In genomic region chr10:121886805-121887204, GRCm38 (mm10) we compare ENCODE assay signal across 7 mouse cellular contexts.
DNase-seq lines count a peak whose midpoint lies in the region; ATAC-seq and TF ChIP-seq lines count a peak whose summit lies in the region.

No protein-coding gene starts in this region.

- H3K9me3 ChIP-seq in forebrain, embryonic 15.5 days: no peaks in the 10 kb centered on the region
- no peaks in the 10 kb centered on the region for H3K9me3 ChIP-seq in midbrain, embryonic 15.5 days

- no peaks in the 10 kb centered on the region for H3K36me3 ChIP-seq in spleen, adult 2 months (ENCODE audit: control insufficient read depth, insufficient read depth, low read length)
- H3K36me3 ChIP-seq in forebrain, embryonic 15.5 days: no peaks in the 10 kb centered on the region
- no peaks in the 10 kb centered on the region for H3K36me3 ChIP-seq in midbrain, embryonic 15.5 days (replicated peaks)

- no peak for TF ChIP-seq POLR2A in spleen, adult 2 months (IDR thresholded peaks at IDR 0.05; ENCODE audit: low read depth, low read length)

- H3K27ac ChIP-seq in spleen, adult 2 months (ENCODE audit: insufficient read depth, low read length): peak overlapping the region; percentile 59
- peak overlapping the region; percentile 46 for H3K27ac ChIP-seq in forebrain, embryonic 15.5 days (replicated peaks)
- H3K27ac ChIP-seq in midbrain, embryonic 15.5 days: peak overlapping the region; percentile 55

- peaks cover 9% of the 10 kb centered on the region; the same call in 1 of the 2 replicates for H3K4me1 ChIP-seq in spleen, adult 2 months (ENCODE audit: control insufficient read depth, insufficient read depth, insufficient read length)
- H3K4me1 ChIP-seq in forebrain, embryonic 15.5 days: peaks cover 31% of the 10 kb centered on the region
- peaks cover 54% of the 10 kb centered on the region for H3K4me1 ChIP-seq in midbrain, embryonic 15.5 days

- peak; percentile 5 to 18 for DNase-seq in spleen, adult 2 months (ENCODE audit: low read depth in 1 of 2, low spot score in 2 of 2)
- DNase-seq in spleen, adult 12 weeks (ENCODE audit: low spot score): no peak
- peak; percentile 38 for DNase-seq in kidney, postnatal 14 days
- DNase-seq in adrenal gland, adult (ENCODE audit: inconsistent age in 2 of 2, low spot score in 1 of 2): no peak

- no peak overlapping the region for H3K4me2 ChIP-seq in forebrain, embryonic 15.5 days (replicated peaks)
- no peak overlapping the region for H3K4me2 ChIP-seq in midbrain, embryonic 15.5 days

- H3K9ac ChIP-seq in forebrain, embryonic 15.5 days (replicated peaks): no peak overlapping the region
- H3K9ac ChIP-seq in midbrain, embryonic 15.5 days: no peak overlapping the region

- TF ChIP-seq CTCF in spleen, adult 2 months (IDR thresholded peaks at IDR 0.05; ENCODE audit: extremely low read depth, insufficient read depth, insufficient read length, insufficient replicate concordance): no peak

- no peak overlapping the region for H3K4me3 ChIP-seq in spleen, adult 2 months (ENCODE audit: extremely low read depth, insufficient read depth, insufficient read length)
- H3K4me3 ChIP-seq in forebrain, embryonic 15.5 days: no peak overlapping the region
- no peak overlapping the region for H3K4me3 ChIP-seq in midbrain, embryonic 15.5 days

- peak; percentile 78 for ATAC-seq in forebrain, embryonic 15.5 days (replicated peaks)
- peak; percentile 43 for ATAC-seq in midbrain, embryonic 15.5 days (replicated peaks)
- no peak for ATAC-seq in monocyte, adult 5-6 weeks (replicated peaks; ENCODE audit: insufficient number of reproducible peaks, low FRiP score, low TSS enrichment, poor library complexity, severe bottlenecking)

- H3K27me3 ChIP-seq in spleen, adult 2 months (ENCODE audit: control insufficient read depth, insufficient read depth, low read length): no peaks in the 10 kb centered on the region
- no peaks in the 10 kb centered on the region for H3K27me3 ChIP-seq in forebrain, embryonic 15.5 days
- no peaks in the 10 kb centered on the region for H3K27me3 ChIP-seq in midbrain, embryonic 15.5 days (replicated peaks)

- WGBS in spleen, adult 2 months: 3% methylated on average over 6 of the region's 6 CpGs
- 9% methylated on average over 6 of the region's 6 CpGs for WGBS in forebrain, embryonic 15.5 days
- 15% methylated on average over 6 of the region's 6 CpGs for WGBS in midbrain, embryonic 15.5 days

Comparison
In these comparisons a context has a peak if more than half of its experiments do, and no peak if none do; other contexts are left out.
1. DNase-seq: peak in spleen, adult 2 months (2 of 2) and kidney, postnatal 14 days (single experiment); none in spleen, adult 12 weeks (single experiment) and adrenal gland, adult (0 of 2).
2. Peak in every context shown above with its lines, with median percentiles within 50 percentile points of each other: H3K27ac ChIP-seq.